Mouse (Mus musculus) limb, embryonic 10.5 days (tissue): ENCODE measurements around the gene Htr5b. TPM values are rescaled to one million over a fixed set of nuclear protein-coding genes. Genes with fewer than 3 reads are reported as not detected.

Experiments
- DNase-seq: peaks from one replicate; pipeline ENCODE4 v3.0.0-alpha.2; 2017; ENCODE audit warnings: low spot score
- H3K27ac ChIP-seq: fragments of 300-500 bp; sonication (generic); 2 replicates; pipeline ENCODE4 v1.5.1; 2016; ENCODE audit warnings: mild to moderate bottlenecking
- H3K27me3 ChIP-seq: fragments of 300-500 bp; sonication (generic); 2 replicates; pipeline ENCODE4 v1.6.1; 2016; ENCODE audit warnings: low read depth, mild to moderate bottlenecking; ENCODE audit not compliant: poor library complexity, severe bottlenecking
- H3K36me3 ChIP-seq: fragments of 300-500 bp; sonication (generic); 2 replicates; pipeline ENCODE4 v1.6.1; 2016; ENCODE audit warnings: mild to moderate bottlenecking, moderate library complexity
- H3K4me1 ChIP-seq: fragments of 300-500 bp; sonication (generic); 2 replicates; pipeline ENCODE4 v1.6.1; 2016
- H3K4me3 ChIP-seq: fragments of 300-500 bp; sonication (generic); 2 replicates; pipeline ENCODE4 v1.5.1; 2016; ENCODE audit warnings: mild to moderate bottlenecking, moderate library complexity
- H3K9me3 ChIP-seq: fragments of 300-500 bp; sonication (generic); replicated peaks from 2 replicates; pipeline ENCODE4 v1.6.1; 2016; ENCODE audit warnings: mild to moderate bottlenecking
- WGBS: fragments of 180-500 bp; shearing (Covaris S2); methylation state at CpG from one replicate; pipeline ENCODE4 v1.1.7; 2016; 5-methylcytosine and 5-hydroxymethylcytosine counted together
- polyA plus RNA-seq: library from polyadenylated mRNA; unstranded; fragments of >200 nt; fragmentation: Nextera tagmentation; extraction: Ambion mirVana; gene quantifications from 2 replicates; pipeline ENCODE4 v1.2.1, GENCODE M21; 2016

The Htr5b gene
- polyA plus RNA-seq, 1 experiment from 2014 or later, result 0.43 TPM

DNA sequence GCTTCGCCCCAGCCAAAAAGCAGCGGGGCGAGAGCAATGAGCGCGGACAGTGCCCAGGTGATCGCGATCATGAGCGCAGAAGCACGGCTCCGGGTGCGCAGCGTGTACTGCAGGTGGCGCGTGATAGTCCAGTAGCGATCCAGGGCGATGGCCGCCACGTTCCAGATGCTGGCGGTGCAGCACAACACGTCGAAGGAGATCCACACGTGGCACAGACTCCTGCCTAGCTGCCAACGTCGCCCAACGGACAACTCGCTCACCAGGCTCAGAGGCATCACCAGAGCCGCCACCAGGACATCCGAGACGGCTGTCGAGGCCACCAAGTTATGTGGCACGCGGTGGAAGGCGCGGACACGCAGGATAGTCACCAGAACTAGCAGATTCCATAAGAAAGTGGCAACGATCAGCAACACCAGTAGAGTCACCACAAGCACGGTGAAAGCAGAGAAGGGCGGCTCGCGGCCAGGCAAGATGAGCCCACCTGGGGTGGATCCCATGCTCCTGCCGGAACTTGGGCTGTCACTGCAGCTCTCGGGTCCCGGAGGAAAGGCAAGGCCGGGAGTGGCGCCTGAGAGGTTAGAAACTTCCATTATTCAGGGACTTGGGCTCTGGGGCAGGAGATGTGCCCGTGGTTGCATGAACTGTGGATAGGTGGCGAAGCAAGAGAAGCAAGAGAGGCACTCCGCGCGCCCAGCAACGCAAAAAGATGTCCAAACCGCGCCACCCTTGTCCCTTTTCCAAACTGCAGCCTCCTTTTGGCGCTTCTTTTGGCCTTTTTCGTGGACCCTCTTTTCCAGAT, 466 bp downstream of the Htr5b start:
- Histone ChIP-seq H3K9me3 (no peaks in the 10 kb centered on the region), H3K36me3 (no peaks in the 10 kb centered on the region), H3K27me3 (peaks cover 52% of the 10 kb centered on the region), H3K4me1 (peaks cover 16% of the 10 kb centered on the region), H3K4me3 (peak overlapping the region; percentile 50), H3K27ac (no peak overlapping the region)
- peak; percentile 52 for DNase-seq
- WGBS, result 14% methylated on average over 55 of the region's 55 CpGs

DNA sequence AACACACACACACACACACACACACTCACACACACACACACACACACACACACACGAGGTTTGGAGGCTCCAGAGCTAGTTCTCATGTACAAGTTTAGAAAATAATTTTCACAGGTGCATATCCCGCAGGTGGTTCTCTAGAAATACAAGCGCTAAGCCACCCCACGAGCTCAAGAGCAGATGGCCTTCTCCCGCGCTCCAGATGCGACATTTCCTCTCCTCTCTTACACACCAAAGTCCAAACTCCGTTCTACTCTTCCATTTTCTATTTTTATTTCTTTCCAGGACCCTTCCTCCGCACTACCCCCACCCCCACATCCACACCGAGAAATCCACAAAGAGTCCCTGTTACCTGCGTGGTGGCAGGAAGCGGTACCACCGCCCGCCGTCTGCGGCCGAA, 1.2 kb downstream of the Htr5b start:
- Histone ChIP-seq H3K9me3 (no peaks in the 10 kb centered on the region), H3K27ac (no peak overlapping the region), H3K4me3 (peak overlapping the region; percentile 50), H3K27me3 (peaks cover 52% of the 10 kb centered on the region), H3K36me3 (no peaks in the 10 kb centered on the region), H3K4me1 (peaks cover 16% of the 10 kb centered on the region)
- WGBS, result 50% methylated on average over 17 of the region's 17 CpGs
- DNase-seq, result no peak

DNA sequence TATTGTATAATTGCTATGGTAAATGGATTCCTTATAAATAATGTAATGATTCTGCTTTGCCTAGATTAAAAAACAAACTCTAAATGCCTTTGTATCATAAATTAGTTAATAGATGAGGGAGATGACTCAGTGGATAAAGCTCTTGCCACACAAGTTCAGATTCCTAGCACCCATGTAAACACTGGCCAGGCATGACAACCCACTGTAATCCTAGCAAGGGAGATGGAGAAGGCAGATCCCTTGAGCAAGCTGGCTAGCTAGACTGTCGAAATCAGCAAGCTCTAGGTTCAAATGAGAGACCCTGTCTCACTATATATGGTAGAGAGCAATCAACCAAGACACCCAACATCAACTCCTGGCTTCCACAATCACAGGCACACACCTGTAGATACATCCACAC, 9.7 kb downstream of the Htr5b start:
- Histone ChIP-seq H3K4me1 (no peaks in the 10 kb centered on the region), H3K4me3 (no peak overlapping the region), H3K27ac (no peak overlapping the region), H3K36me3 (no peaks in the 10 kb centered on the region), H3K9me3 (no peaks in the 10 kb centered on the region), H3K27me3 (no peaks in the 10 kb centered on the region)
- DNase-seq, result no peak
- 75% methylated on average over 1 of the region's 1 CpGs for WGBS

DNA sequence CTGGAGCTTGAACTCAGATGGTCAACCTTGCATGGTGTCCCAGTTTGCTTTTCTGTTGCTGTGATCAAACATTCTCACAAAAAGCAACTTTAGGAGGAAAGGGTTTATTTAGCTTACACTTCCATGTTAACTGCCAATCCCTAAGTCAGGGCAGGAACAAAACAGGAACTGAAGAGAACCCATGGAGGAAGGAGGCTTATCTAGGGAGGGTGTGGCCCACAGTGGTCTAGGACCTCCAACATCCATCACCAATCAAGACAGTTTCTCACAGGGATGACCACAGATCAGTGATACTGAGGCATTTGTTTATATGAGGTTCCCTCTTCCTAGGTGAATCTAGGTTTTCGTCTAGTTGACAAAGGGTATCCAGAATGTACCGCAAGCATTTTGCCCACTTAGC, 16.3 kb downstream of the Htr5b start:
- Histone ChIP-seq H3K36me3 (no peaks in the 10 kb centered on the region), H3K27ac (no peak overlapping the region), H3K4me1 (no peaks in the 10 kb centered on the region), H3K27me3 (no peaks in the 10 kb centered on the region), H3K4me3 (no peak overlapping the region), H3K9me3 (no peaks in the 10 kb centered on the region)
- 86% methylated on average over 2 of the region's 2 CpGs for WGBS
- DNase-seq, result no peak

DNA sequence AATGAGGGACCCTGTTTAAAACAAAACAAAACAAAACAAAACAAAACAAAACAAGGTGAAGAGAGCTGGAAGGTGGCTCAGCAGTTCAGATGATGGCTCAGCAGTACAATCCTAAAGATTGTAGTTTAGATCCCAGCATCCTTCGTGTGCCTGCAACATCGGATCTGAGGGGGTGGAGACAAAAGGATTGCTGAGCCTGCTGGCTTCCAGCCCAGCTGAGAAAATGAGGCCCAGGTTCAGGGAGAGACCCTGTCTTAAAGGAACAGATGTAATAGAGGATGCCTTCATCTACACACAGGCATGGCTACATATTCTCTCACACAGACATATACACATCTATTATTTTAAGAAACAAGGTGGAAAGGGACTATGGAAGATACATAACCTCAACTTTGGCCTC, 17.1 kb downstream of the Htr5b start:
- DNase-seq, result no peak
- H3K36me3 ChIP-seq, result no peaks in the 10 kb centered on the region
- no peaks in the 10 kb centered on the region for H3K9me3 ChIP-seq
- no peak overlapping the region for H3K27ac ChIP-seq
- no peaks in the 10 kb centered on the region for H3K27me3 ChIP-seq
- H3K4me3 ChIP-seq, result no peak overlapping the region
- H3K4me1 ChIP-seq, result no peaks in the 10 kb centered on the region
- WGBS, result 78% methylated on average over 2 of the region's 2 CpGs

DNA sequence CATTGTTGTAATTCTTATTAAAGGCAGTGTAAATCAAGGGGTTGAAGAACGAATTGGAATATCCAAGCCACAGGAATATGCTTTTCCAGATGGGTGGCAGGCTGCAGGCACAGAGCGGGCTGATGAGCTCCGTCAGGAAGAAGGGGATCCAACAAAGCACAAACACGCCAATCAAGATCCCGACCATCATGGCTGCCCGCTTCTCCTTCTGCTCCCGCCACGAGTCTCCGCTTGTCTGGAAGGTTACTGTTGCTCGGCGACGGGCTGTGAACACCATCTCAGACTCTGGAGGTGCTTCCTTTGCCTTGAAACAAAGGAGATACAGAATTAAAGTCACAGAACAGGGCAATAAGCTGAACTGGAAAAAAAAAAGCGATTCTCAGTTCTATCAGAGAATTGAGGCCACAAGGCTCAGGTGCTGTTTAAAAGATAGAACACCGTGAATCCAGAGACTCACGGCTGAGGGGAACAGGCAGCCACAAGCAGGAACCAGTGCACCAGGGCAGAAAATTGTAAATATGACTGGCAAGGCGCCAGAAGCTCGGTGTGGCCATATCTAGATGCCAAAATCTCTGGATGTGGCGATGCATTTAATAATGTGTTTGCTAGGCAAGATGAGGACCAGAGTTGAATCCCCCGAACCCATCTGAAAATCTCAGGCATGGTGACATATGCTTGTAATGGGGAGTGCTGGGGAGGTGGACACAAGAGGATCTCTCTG, 17.7 kb downstream of the Htr5b start:
- H3K4me3 ChIP-seq, result no peak overlapping the region
- no peaks in the 10 kb centered on the region for H3K36me3 ChIP-seq
- H3K9me3 ChIP-seq, result no peaks in the 10 kb centered on the region
- WGBS, result 91% methylated on average over 19 of the region's 19 CpGs
- no peaks in the 10 kb centered on the region for H3K4me1 ChIP-seq
- no peak overlapping the region for H3K27ac ChIP-seq
- no peaks in the 10 kb centered on the region for H3K27me3 ChIP-seq
- no peak for DNase-seq

DNA sequence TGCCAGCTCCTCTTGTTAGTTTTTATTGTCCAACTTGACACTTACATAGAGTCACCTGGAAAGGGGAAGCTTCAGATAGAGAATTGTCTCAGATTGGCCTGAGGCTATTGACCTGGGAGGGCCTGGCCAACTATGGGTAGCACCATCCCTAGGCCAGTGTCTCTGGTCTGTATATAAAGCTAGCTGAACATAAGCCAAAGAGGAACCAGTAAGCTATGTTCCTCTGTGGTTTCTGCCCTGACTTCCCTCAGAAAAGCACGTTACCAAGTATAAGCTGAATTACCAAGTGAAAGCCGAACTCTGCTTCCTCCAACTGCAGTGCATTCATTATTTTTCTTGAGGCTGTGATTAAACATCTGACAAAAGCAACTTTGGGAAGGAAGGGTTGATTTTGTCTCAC, 19.5 kb downstream of the Htr5b start:
- Histone ChIP-seq H3K27me3 (no peaks in the 10 kb centered on the region), H3K4me3 (no peak overlapping the region), H3K27ac (no peak overlapping the region), H3K9me3 (no peaks in the 10 kb centered on the region), H3K4me1 (no peaks in the 10 kb centered on the region), H3K36me3 (no peaks in the 10 kb centered on the region)
- 87% methylated on average over 2 of the region's 2 CpGs for WGBS
- DNase-seq, result no peak

DNA sequence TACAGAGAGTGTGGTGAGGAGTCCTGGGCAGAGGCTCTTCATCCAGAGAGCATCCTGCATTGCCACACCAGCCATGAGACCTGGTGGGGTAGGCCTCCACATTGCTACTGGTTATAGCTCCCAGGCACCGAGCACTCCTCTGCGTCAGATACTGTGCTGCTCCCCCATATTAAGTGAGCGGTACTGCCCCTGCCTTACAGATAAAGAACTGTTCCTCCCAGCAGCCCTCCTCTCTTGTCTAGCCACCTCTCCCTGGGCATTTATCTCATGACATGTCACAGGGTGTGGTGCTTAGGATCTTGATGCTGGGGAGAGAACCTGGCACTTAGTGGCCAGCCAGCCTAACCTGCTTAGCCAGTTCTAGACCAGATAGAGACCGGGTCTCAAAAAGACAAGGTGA, 31.2 kb downstream of the Htr5b start:
- no peak overlapping the region for H3K4me3 ChIP-seq
- DNase-seq, result no peak
- H3K27ac ChIP-seq, result no peak overlapping the region
- H3K27me3 ChIP-seq, result no peaks in the 10 kb centered on the region
- no peaks in the 10 kb centered on the region for H3K9me3 ChIP-seq
- 93% methylated on average over 4 of the region's 4 CpGs for WGBS
- no peaks in the 10 kb centered on the region for H3K4me1 ChIP-seq
- peaks cover 82% of the 10 kb centered on the region for H3K36me3 ChIP-seq

DNA sequence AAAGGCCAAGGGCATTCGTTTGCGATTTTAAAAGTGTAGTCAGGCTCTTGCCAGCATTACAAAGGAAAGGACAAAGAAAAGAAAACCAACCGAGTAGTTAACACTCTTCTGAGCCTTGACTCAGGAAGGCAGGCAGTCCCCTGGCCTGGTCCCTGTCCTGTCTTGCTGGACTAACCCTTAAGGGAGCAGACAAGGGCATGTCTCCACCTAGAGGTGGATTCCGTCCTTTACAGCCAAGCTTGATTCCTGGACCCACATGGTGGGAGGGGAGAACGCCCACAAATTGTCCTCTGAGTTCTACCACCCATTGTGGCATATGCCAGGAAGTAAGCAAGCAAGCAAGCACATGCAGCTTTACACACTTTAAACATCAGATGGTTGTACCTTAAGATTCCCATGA, 38.0 kb downstream of the Htr5b start:
- peak; percentile 35 for DNase-seq
- no peaks in the 10 kb centered on the region for H3K4me1 ChIP-seq
- H3K4me3 ChIP-seq, result no peak overlapping the region
- H3K9me3 ChIP-seq, result no peaks in the 10 kb centered on the region
- H3K27me3 ChIP-seq, result no peaks in the 10 kb centered on the region
- no peak overlapping the region for H3K27ac ChIP-seq
- peaks cover 40% of the 10 kb centered on the region for H3K36me3 ChIP-seq
- 33% methylated on average over 5 of the region's 5 CpGs for whole genome bisulfite sequencing

DNA sequence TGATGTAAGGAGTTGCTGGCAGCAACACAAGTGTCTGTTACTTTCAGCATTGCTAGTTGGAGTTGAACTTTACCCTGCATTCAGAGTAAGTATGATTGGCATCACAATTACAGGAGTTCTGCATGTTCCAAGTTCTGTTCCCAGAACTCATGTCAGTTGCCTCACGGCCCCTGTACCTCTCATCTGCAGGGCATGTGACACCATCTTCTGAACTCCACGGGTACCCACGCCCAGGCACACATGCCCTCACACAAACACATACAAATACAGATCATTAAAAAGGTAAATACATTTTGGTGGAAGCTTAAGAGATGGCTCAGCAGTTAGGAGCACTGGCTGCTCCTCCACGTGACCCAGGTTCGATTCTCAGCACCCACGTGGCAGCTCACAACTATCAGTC, 41.5 kb downstream of the Htr5b start:
- Histone ChIP-seq H3K9me3 (no peaks in the 10 kb centered on the region), H3K27ac (no peak overlapping the region), H3K4me3 (no peak overlapping the region), H3K4me1 (no peaks in the 10 kb centered on the region), H3K36me3 (peaks cover 30% of the 10 kb centered on the region), H3K27me3 (no peaks in the 10 kb centered on the region)
- DNase-seq, result no peak
- 94% methylated on average over 6 of the region's 6 CpGs for WGBS

DNA sequence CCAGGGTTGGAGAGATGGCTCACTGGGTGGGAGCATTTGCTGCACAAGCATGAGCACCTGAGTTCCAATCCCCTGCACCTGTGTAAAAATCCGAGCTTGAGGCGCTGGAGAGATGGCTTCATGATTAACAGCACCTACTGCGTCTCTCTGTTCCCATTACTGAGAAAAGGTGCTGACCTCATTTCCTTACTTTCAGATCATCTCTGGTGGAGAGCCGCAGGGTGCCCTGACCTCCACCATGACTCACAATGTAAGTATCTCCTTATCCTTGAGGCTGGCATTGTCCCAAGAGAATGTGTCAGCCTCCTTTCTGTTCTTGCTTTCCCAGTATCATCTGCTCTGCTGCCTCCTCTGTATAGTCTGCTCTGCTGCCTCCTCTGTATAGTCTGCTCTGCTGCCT, 45.2 kb downstream of the Htr5b start:
- peaks cover 53% of the 10 kb centered on the region for H3K36me3 ChIP-seq
- no peak for DNase-seq
- H3K4me3 ChIP-seq, result no peak overlapping the region
- H3K9me3 ChIP-seq, result no peaks in the 10 kb centered on the region
- H3K27me3 ChIP-seq, result no peaks in the 10 kb centered on the region
- H3K4me1 ChIP-seq, result no peaks in the 10 kb centered on the region
- no peak overlapping the region for H3K27ac ChIP-seq
- WGBS, result 91% methylated on average over 4 of the region's 4 CpGs

DNA sequence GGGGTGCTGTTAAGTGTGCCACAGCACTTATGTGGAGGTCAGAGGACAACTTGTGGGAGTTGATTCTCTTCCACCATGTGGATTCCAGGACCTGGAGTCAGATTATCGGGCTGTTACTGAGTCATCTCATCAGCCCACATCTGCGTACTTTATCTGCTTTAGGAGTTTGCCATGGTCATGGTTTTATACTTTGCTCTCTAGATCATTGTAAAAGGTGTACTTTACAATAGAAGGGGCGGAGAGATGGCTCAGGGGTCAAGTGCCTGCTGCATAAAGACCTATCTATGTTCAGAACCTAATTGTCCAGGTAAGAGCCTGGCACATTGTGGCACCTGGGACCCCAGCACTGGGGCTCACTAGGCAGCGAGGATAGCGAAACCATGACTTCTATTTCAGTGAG, 48.9 kb downstream of the Htr5b start:
- H3K27ac ChIP-seq, result no peak overlapping the region
- no peak overlapping the region for H3K4me3 ChIP-seq
- H3K36me3 ChIP-seq, result peaks cover 55% of the 10 kb centered on the region
- WGBS, result 93% methylated on average over 5 of the region's 5 CpGs
- no peaks in the 10 kb centered on the region for H3K9me3 ChIP-seq
- no peaks in the 10 kb centered on the region for H3K27me3 ChIP-seq
- H3K4me1 ChIP-seq, result no peaks in the 10 kb centered on the region
- no peak for DNase-seq

DNA sequence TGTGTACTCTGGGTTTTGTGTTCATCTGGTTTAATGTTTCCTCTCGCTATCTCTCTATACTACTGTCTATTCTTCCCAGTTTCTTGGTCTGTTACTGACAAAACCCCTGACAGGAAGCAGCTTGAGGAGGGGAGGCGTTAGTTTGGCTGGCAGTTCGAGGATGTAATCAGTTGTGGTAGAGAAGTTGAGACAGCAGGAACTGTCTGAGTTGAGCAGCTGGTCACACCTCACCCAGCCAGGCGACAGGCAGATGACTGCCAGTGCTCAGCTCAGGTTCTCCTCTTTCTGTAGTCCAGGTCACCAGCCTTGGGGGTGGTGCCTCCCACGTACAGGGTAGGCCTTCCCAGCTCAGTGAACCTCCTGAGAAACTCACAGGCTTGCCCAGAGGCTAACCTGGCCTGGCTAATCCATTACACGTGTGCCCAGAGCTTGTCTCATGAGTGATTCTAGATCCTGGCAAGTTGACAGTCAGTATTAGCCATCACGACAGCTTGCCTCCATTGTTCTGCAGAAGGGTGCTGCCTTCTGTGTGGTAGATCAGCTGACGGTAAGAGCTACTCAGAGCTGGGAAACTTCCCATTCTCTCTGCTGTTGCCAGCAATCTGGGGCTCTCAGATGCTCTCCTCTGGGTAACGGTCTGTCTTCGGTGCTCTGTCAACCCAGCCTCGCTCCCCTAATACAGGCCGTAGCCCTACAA, 49.8 kb downstream of the Htr5b start:
- WGBS, result 89% methylated on average over 12 of the region's 12 CpGs
- H3K4me1 ChIP-seq, result no peaks in the 10 kb centered on the region

More for the DNA sequence above, 49.8 kb downstream of the Htr5b start:
- no peaks in the 10 kb centered on the region for H3K9me3 ChIP-seq
- H3K36me3 ChIP-seq, result peaks cover 55% of the 10 kb centered on the region
- H3K27ac ChIP-seq, result no peak overlapping the region
- no peak for DNase-seq
- no peaks in the 10 kb centered on the region for H3K27me3 ChIP-seq
- no peak overlapping the region for H3K4me3 ChIP-seq
